Mouse (Mus musculus) intestine, postnatal 0 days (tissue): ENCODE results near the gene Serpine1. TPM values are rescaled to one million over a fixed set of nuclear protein-coding genes. Genes with fewer than 3 reads are reported as not detected.
"Not testable (repeated sequence)": the region's sequence is repeated elsewhere in the genome, so short reads cannot be mapped to it uniquely, and the experiment has no call there.

Source experiments
- ATAC-seq: fragments of 200-750 bp; cut with Nextera tagmentation; 2 replicates; pipeline ENCODE4 v1.8.0; 2017; ENCODE audit warnings: mild to moderate bottlenecking, moderate TSS enrichment, moderate library complexity
- H3K27ac ChIP-seq: fragments of 300-500 bp; sonication (generic); 2 replicates; pipeline ENCODE4 v1.5.1; 2014; ENCODE audit warnings: mild to moderate bottlenecking, low read depth, low read length, moderate library complexity
- H3K27me3 ChIP-seq: fragments of 300-500 bp; sonication (generic); replicated peaks from 2 replicates; pipeline ENCODE4 v1.6.1; 2014; ENCODE audit warnings: low read length, mixed read lengths; ENCODE audit not compliant: control insufficient read depth, insufficient read depth
- H3K36me3 ChIP-seq: fragments of 300-500 bp; sonication (generic); 2 replicates; pipeline ENCODE4 v1.6.1; 2014; ENCODE audit warnings: mild to moderate bottlenecking, moderate library complexity; ENCODE audit not compliant: control insufficient read depth, insufficient read depth
- H3K4me1 ChIP-seq: fragments of 300-500 bp; sonication (generic); replicated peaks from 2 replicates; pipeline ENCODE4 v1.6.1; 2014; ENCODE audit warnings: antibody characterized with exemption, low read length, mixed read lengths; ENCODE audit not compliant: control insufficient read depth, insufficient read depth
- H3K4me2 ChIP-seq: fragments of 300-500 bp; sonication (generic); replicated peaks from 2 replicates; pipeline ENCODE4 v1.6.1; 2014; ENCODE audit warnings: low read depth, mild to moderate bottlenecking, moderate library complexity
- H3K4me3 ChIP-seq: fragments of 300-500 bp; sonication (generic); 2 replicates; pipeline ENCODE4 v1.5.1; 2014; ENCODE audit warnings: low read depth, low read length
- H3K9ac ChIP-seq: fragments of 300-500 bp; sonication (generic); 2 replicates; pipeline ENCODE4 v1.6.1; 2014; ENCODE audit warnings: mild to moderate bottlenecking, low read depth, low read length
- H3K9me3 ChIP-seq: fragments of 300-500 bp; sonication (generic); 2 replicates; pipeline ENCODE4 v1.6.1; 2016; ENCODE audit warnings: mixed run types; ENCODE audit not compliant: control insufficient read depth
- CTCF ChIP-seq: sonication (generic); IDR thresholded peaks from 2 replicates; pipeline ENCODE4 v1.5.1; 2016; ENCODE audit warnings: low read depth, mild to moderate bottlenecking, control low read depth, antibody characterized with exemption, moderate library complexity
- WGBS: fragments of 180-500 bp; shearing (Covaris S2); extraction: QIAGEN DNeasy Blood & Tissue Kit; methylation state at CpG from one replicate; pipeline ENCODE4 v1.1.7; 2014; 5-methylcytosine and 5-hydroxymethylcytosine counted together
- polyA plus RNA-seq: library from polyadenylated mRNA; unstranded; fragments of >200 nt; fragmentation: Nextera tagmentation; extraction: Ambion mirVana; gene quantifications from 2 replicates; pipeline ENCODE4 v1.2.1, GENCODE M21; 2015

The Serpine1 gene
- polyA plus RNA-seq = 0.20 and 0.22 TPM in 2 replicates

DNA sequence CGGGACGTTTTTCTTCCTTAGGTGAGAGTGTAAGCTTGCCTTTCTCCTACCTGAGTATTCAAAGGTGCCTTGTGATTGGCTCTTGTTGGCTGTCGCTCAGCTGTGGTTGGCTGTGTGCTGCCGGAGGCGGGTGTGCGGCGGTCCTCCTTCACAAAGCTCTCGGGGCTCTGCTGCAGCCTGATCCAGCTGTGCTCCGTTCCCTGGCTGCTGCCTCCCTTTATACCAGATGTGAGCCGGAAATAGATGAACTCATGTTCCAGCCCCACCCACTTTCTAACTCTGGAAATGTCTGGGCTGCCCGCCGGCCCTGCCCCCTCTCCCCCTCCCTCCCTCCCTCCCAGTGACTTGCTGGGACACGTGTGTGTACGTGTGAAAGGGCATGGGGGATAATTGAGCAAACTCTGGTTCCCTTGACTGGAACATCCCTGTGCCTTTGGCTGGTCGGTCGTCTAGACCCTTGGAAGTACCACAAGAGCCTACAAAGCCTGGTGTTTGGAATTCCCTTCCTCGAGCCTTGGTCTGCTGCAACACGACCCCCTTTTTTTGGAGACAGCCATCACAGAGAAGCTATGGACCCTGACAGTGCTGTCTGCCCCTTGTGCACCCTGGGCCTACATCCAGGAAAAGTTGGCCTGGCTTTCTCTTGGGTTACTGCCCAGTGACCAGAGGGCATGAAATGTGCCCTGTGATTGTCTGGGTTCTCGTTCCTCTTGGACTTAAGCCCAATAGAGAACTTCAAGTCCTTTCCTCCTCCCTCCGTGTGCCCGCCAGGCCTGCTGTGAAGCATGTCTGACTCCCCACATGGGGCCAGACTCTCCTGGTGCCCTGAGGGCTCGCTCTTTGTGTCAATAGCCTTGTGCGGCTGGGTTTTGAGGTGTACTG, at the start of gene Serpine1:
TSS of gene Serpine1 (minus strand) at position 190 of the 882 bp plus-strand sequence.
- Histone ChIP-seq H3K4me3 (peak within 1 kb of the TSS; percentile 16), H3K27me3 (0 out of 2 replicates have a peak, but pooled peaks cover 3% of the 10 kb centered on the region), H3K9ac (no peak within 1 kb of the TSS), H3K9me3 (no peaks in the 10 kb centered on the region), H3K36me3 (no peaks in the 10 kb centered on the region), H3K4me2 (peak within 1 kb of the TSS; percentile 49), H3K27ac (no peak within 1 kb of the TSS), H3K4me1 (0 out of 2 replicates have a peak, but pooled peaks cover 7% of the 10 kb centered on the region)
- WGBS = 21% methylated on average over 23 of the region's 23 CpGs
- no peak for TF ChIP-seq CTCF
- peak; percentile 71 for ATAC-seq

DNA sequence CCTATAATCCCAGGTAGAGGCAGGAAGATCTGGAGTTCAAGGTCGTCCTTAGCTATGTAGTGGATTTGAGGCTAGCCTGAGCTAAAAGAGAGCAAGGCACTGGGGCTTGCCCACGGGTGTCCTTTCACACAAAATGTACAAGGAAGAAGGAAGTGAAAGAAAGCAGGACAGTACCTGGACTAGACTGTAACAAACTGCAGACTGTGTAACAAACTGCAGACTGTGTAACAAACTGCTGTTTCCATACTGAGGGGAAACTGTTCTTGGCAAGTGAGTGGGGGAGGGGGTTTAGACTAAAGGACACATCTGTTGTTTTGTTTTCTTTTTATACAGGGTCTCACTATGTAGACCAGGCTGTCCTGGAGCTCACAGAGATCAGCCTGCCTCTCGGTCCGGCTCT, 49.2 kb upstream of the Serpine1 start:
- TF ChIP-seq CTCF = no peak
- ATAC-seq = no peak
- H3K36me3 ChIP-seq = no peaks in the 10 kb centered on the region
- no peaks in the 10 kb centered on the region for H3K27me3 ChIP-seq
- 69% methylated on average over 4 of the region's 4 CpGs for WGBS
- H3K4me2 ChIP-seq = no peak overlapping the region
- no peak overlapping the region for H3K9ac ChIP-seq
- no peak overlapping the region for H3K4me3 ChIP-seq
- H3K9me3 ChIP-seq = no peaks in the 10 kb centered on the region
- no peak overlapping the region for H3K27ac ChIP-seq
- peaks cover 4% of the 10 kb centered on the region; the same call in 1 of the 2 replicates for H3K4me1 ChIP-seq

DNA sequence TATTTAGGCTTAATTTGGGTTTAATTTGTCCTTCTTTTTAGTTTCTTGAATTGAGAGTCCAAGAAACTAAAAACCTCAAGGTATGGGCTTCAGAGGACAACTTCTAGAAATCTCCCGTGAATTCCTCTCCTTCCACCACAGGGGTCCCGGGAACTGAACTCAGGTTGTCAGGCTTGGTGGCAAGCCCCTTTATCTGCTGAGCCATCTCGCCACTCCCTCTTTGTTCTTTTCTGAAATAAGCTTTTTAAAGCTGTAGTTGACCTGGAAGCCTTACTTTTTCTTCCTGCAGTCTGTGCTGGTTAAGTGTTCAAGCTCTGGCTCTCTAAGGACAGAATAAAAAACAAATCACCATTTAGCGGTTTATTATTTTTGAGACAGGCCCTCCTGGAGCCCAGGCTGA, 46.8 kb upstream of the Serpine1 start:
- TF ChIP-seq CTCF = no peak
- ATAC-seq = no peak
- Histone ChIP-seq H3K4me3 (no peak overlapping the region), H3K27ac (no peak overlapping the region), H3K9me3 (no peaks in the 10 kb centered on the region), H3K36me3 (peaks cover 9% of the 10 kb centered on the region; the same call in 1 of the 2 replicates), H3K27me3 (no peaks in the 10 kb centered on the region), H3K4me1 (peaks cover 8% of the 10 kb centered on the region), H3K9ac (no peak overlapping the region), H3K4me2 (no peak overlapping the region)
- 85% methylated on average over 4 of the region's 4 CpGs for WGBS

DNA sequence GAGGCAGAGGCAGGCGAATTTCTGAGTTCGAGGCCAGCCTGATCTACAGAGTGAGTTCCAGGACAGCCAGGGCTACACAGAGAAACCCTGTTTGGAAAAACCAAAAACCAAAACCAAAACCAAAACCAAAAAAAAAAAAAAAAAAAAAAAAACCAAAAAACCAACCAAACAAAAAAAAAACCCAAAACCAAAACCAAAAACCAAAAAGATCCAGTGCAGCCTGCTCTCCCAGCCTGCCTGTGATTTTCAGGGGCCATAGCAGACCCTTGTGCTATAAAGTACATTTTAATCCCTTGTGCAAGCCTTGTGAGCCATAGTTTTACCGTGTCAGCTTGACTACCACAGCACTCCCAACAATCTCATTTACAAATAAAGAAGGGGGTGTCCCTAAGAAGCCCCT, 45.9 kb upstream of the Serpine1 start:
- H3K27ac ChIP-seq, H3K9ac ChIP-seq, H3K9me3 ChIP-seq, ATAC-seq, H3K4me1 ChIP-seq, H3K4me3 ChIP-seq, H3K4me2 ChIP-seq, H3K27me3 ChIP-seq: not testable (repeated sequence)
- H3K36me3 ChIP-seq = peaks cover 18% of the 10 kb centered on the region
- 89% methylated on average over 3 of the region's 3 CpGs for WGBS

DNA sequence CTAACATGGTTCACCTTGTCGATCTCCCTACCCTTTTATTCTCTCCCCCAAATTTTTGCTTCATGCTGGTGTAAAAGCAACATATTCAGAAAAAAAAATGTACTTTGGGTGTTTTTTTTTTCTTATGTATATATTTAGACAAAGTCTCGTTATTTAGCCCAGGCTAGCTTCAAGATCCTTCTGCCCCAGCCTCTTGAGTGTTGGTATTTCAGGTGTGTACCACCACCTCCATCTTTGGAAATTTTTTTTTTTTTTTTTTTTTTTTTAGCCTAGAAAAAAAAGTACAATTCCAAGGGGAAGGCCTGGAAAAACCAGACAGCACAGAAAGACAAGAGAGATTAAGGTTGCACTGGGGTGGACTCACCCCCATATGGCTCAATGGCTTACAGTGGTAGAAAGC, 44.9 kb upstream of the Serpine1 start:
- 82% methylated on average over 2 of the region's 2 CpGs for WGBS
- H3K4me3 ChIP-seq = no peak overlapping the region

DNA sequence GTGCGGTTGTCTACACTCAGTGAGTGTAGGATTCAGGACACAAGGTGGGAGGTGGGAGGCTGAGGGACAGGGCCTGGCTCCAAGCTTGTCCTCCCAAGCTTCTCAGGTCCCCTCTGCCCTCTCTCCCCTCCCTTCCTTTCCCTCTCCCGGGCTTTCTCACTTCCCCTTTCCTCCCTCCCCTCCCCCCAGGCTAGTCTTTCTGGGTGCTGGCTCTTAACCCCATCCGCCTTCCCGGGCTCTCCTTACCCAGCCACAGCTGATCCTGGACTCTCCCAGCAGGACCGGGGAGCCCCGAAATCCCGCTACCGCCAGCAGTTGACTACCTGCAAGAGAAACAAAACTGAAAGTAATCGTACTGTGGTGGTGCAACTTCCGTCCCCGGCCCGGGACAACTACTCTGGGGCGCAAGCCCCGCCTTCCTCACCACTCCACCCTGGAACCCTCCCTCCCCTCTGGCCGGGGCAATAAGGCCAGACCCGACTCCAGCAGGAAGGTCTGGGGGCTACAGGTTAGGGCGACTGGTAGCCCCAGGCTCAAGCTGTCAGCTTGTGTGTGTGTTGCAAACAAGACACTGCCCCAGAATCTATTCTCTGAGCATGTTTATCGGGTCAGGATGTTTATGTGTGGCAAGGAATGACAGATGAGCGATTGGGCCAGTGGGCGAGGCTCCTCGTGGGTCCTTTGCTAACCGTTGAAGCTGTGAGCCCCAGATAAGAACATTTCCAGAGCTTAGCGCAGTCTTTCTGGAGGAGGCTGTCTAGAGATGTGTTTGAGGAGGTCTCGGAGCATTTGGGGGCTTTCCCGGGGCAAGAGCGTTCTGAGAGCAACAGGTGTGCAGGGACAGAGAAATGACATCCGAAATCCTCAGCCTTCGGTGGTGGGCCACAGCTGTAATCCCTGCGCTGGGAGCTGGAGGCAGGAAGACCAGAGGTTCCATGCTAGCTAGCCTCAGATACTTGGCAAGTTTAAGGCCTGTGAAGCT, 44.1 kb upstream of the Serpine1 start, which contains the start of gene Trim56:
TSS of gene Trim56 (minus strand) at position 344 of the 982 bp plus-strand sequence.
- Histone ChIP-seq H3K4me3 (peak within 1 kb of the TSS; percentile 77), H3K36me3 (peaks cover 30% of the 10 kb centered on the region), H3K27ac (peak within 1 kb of the TSS; percentile 79), H3K9ac (peak within 1 kb of the TSS; percentile 70), H3K27me3 (no peaks in the 10 kb centered on the region), H3K9me3 (no peaks in the 10 kb centered on the region), H3K4me1 (peaks cover 4% of the 10 kb centered on the region), H3K4me2 (peak within 1 kb of the TSS; percentile 80)
- 7% methylated on average over 29 of the region's 29 CpGs for WGBS
- ATAC-seq = peak; percentile 81
- TF ChIP-seq CTCF = no peak

More for the DNA sequence above, 44.9 kb upstream of the Serpine1 start:
- ATAC-seq = no peak
- no peaks in the 10 kb centered on the region for H3K27me3 ChIP-seq
- no peak overlapping the region for H3K4me2 ChIP-seq
- no peak for TF ChIP-seq CTCF
- no peak overlapping the region for H3K9ac ChIP-seq
- peaks cover 4% of the 10 kb centered on the region for H3K4me1 ChIP-seq
- no peak overlapping the region for H3K27ac ChIP-seq
- peaks cover 26% of the 10 kb centered on the region for H3K36me3 ChIP-seq
- no peaks in the 10 kb centered on the region for H3K9me3 ChIP-seq
